Mouse (Mus musculus): ENCODE data around the gene Pacs1.
"Not testable (repeated sequence)": the region's sequence is repeated elsewhere in the genome, so short reads cannot be mapped to it uniquely, and the experiment has no call there.

Pacs1 gene

GRCm38 (mm10) chr19:5094746-5095417 is 178.0 kb downstream of the Pacs1 start:
- no peak for DNase-seq

GRCm38 (mm10) chr19:5094243-5094632 is 178.7 kb downstream of the Pacs1 start:
- DNase-seq = peak; percentile 95

GRCm38 (mm10) chr19:5093481-5094242 is 179.3 kb downstream of the Pacs1 start:
- no peak for DNase-seq

- DNase-seq = no peak
Measured at GRCm38 (mm10) chr19:5092083-5092482, 180.8 kb downstream of the Pacs1 start.

GRCm38 (mm10) chr19:5089324-5089723 is 183.6 kb downstream of the Pacs1 start:
- no peak for DNase-seq

GRCm38 (mm10) chr19:5087884-5088728 is 184.8 kb downstream of the Pacs1 start, which contains the start of gene Yif1a:
TSS of gene Yif1a (plus strand) at chr19:5088538.
- peak; percentile 99 for DNase-seq

GRCm38 (mm10) chr19:5086533-5086932 is 186.4 kb downstream of the Pacs1 start:
- not testable (repeated sequence) for DNase-seq

GRCm38 (mm10) chr19:5085145-5085863 is 187.6 kb downstream of the Pacs1 start, which contains the start of gene Tmem151a:
TSS of gene Tmem151a (minus strand) at chr19:5085531.
- DNase-seq = peak; percentile 58

- no peak for DNase-seq
Measured at GRCm38 (mm10) chr19:5084834-5085144, 188.1 kb downstream of the Pacs1 start.

- DNase-seq = no peak
Measured at GRCm38 (mm10) chr19:5083961-5084833, 188.7 kb downstream of the Pacs1 start.
